Mouse (Mus musculus) neutrophil, adult 5-6 weeks (primary cell): ENCODE data around the gene Chrna5. TPM values are rescaled to one million over a fixed set of nuclear protein-coding genes. Genes with fewer than 3 reads are reported as not detected.

Source experiments
- total RNA-seq: library from RNA; stranded (forward); fragments of 200-1000 nt; gene quantifications from 2 replicates; pipeline ENCODE4 v1.2.3, GENCODE M21; 2017

Chrna5 gene
- total RNA-seq, 1 experiment from 2014 or later: not detected

Other genes starting within 250 kb of the Chrna5 start
- gene Wdr61, start 246.4 kb upstream of the Chrna5 start, total RNA-seq: 22.5 and 29.2 TPM in 2 replicates
- not detected in 2 replicates for gene Crabp1, start 216.1 kb upstream of the Chrna5 start, total RNA-seq
- 42.1 and 49.6 TPM in 2 replicates for gene Ireb2, start 117.1 kb upstream of the Chrna5 start, total RNA-seq
- 0.23 and 0.37 TPM in 2 replicates for gene Hykk, start 63.6 kb upstream of the Chrna5 start, total RNA-seq
- 114 and 125 TPM in 2 replicates for gene Psma4, start 30.1 kb upstream of the Chrna5 start, total RNA-seq
- not detected in 2 replicates for gene AY074887, start 29.9 kb upstream of the Chrna5 start, total RNA-seq
- gene Chrna3, start 45.7 kb downstream of the Chrna5 start, total RNA-seq: not detected in 2 replicates
- not detected in 2 replicates for gene Chrnb4, start 67.9 kb downstream of the Chrna5 start, total RNA-seq
- 32.9 and 37.0 TPM in 2 replicates for gene Ube2q2, start 168.0 kb downstream of the Chrna5 start, total RNA-seq
- gene Fbxo22, start 228.0 kb downstream of the Chrna5 start, total RNA-seq: 43.5 and 49.7 TPM in 2 replicates